Mouse (Mus musculus) E14TG2a.4 (cell line): ENCODE results near the gene Cfap54.

Experiments
- H3K27me3 ChIP-seq: 2 replicates; pipeline ENCODE4 v1.6.1; 2014; ENCODE audit warnings: low read length, control low read depth; ENCODE audit not compliant: insufficient read depth
- H3K36me3 ChIP-seq: 2 replicates; pipeline ENCODE4 v1.6.1; 2014; ENCODE audit warnings: low read length, control low read depth; ENCODE audit not compliant: insufficient read depth
- H3K4me1 ChIP-seq: replicated peaks from 2 replicates; pipeline ENCODE4 v1.6.1; 2014; ENCODE audit warnings: low read depth, low read length, control low read depth
- H3K4me3 ChIP-seq: replicated peaks from 2 replicates; pipeline ENCODE4 v1.5.1; 2014; ENCODE audit warnings: mild to moderate bottlenecking, low read length
- H3K9me3 ChIP-seq: 2 replicates; pipeline ENCODE4 v1.6.1; 2014; ENCODE audit warnings: low read length, control low read depth
- CTCF ChIP-seq: conservative IDR thresholded peaks from 2 replicates; pipeline ENCODE4 v1.5.1; 2014; ENCODE audit warnings: low read length
- NANOG ChIP-seq: IDR thresholded peaks from 2 replicates; pipeline ENCODE4 v1.6.1; 2014; ENCODE audit warnings: borderline replicate concordance, low read length, mixed read lengths
- POU5F1 ChIP-seq: IDR thresholded peaks from 2 replicates; pipeline ENCODE4 v1.6.1; 2014; ENCODE audit warnings: low read length, borderline replicate concordance

Cfap54 gene

GRCm38 (mm10) chr10:92878000-92878399, 203.4 kb downstream of the Cfap54 start:
- H3K9me3 ChIP-seq: no peaks in the 10 kb centered on the region
- no peaks in the 10 kb centered on the region for H3K4me1 ChIP-seq
- no peak overlapping the region for H3K4me3 ChIP-seq
- no peak for TF ChIP-seq POU5F1
- no peak for TF ChIP-seq CTCF
- no peak for TF ChIP-seq NANOG
- no peaks in the 10 kb centered on the region for H3K36me3 ChIP-seq
- H3K27me3 ChIP-seq: no peaks in the 10 kb centered on the region

GRCm38 (mm10) chr10:92840980-92841379, 240.4 kb downstream of the Cfap54 start:
- Histone ChIP-seq H3K9me3 (no peaks in the 10 kb centered on the region), H3K4me1 (no peaks in the 10 kb centered on the region), H3K4me3 (no peak overlapping the region), H3K36me3 (no peaks in the 10 kb centered on the region), H3K27me3 (no peaks in the 10 kb centered on the region)
- no peak for TF ChIP-seq CTCF
- no peak for TF ChIP-seq POU5F1
- no peak for TF ChIP-seq NANOG

GRCm38 (mm10) chr10:92837572-92837971, 243.8 kb downstream of the Cfap54 start:
- Histone ChIP-seq H3K27me3 (no peaks in the 10 kb centered on the region), H3K4me3 (no peak overlapping the region), H3K36me3 (no peaks in the 10 kb centered on the region), H3K9me3 (no peaks in the 10 kb centered on the region), H3K4me1 (no peaks in the 10 kb centered on the region)
- TF ChIP-seq POU5F1 (no peak), CTCF (no peak), NANOG (no peak)

GRCm38 (mm10) chr10:92837045-92837444, 244.4 kb downstream of the Cfap54 start:
- TF ChIP-seq NANOG (no peak), POU5F1 (no peak)
- no peaks in the 10 kb centered on the region for H3K4me1 ChIP-seq
- no peaks in the 10 kb centered on the region for H3K36me3 ChIP-seq
- H3K4me3 ChIP-seq: no peak overlapping the region
- no peaks in the 10 kb centered on the region for H3K27me3 ChIP-seq
- no peaks in the 10 kb centered on the region for H3K9me3 ChIP-seq

GRCm38 (mm10) chr10:92821499-92821898, 259.9 kb downstream of the Cfap54 start:
- no peaks in the 10 kb centered on the region for H3K27me3 ChIP-seq

GRCm38 (mm10) chr10:92818190-92818589, 263.2 kb downstream of the Cfap54 start:
- Histone ChIP-seq H3K4me3 (no peak overlapping the region), H3K27me3 (no peaks in the 10 kb centered on the region), H3K36me3 (no peaks in the 10 kb centered on the region), H3K4me1 (peaks cover 8% of the 10 kb centered on the region), H3K9me3 (no peaks in the 10 kb centered on the region)
- TF ChIP-seq POU5F1 (no peak), CTCF (no peak), NANOG (no peak)

More at GRCm38 (mm10) chr10:92821499-92821898, 259.9 kb downstream of the Cfap54 start:
- Histone ChIP-seq H3K4me3 (no peak overlapping the region), H3K4me1 (peaks cover 8% of the 10 kb centered on the region), H3K36me3 (no peaks in the 10 kb centered on the region), H3K9me3 (peaks cover 10% of the 10 kb centered on the region; the same call in 1 of the 2 replicates)
- no peak for TF ChIP-seq CTCF
- no peak for TF ChIP-seq NANOG
- no peak for TF ChIP-seq POU5F1

- H3K4me1 ChIP-seq: peaks cover 8% of the 10 kb centered on the region
- no peaks in the 10 kb centered on the region for H3K36me3 ChIP-seq
- no peaks in the 10 kb centered on the region for H3K9me3 ChIP-seq
- TF ChIP-seq CTCF (no peak), NANOG (no peak), POU5F1 (no peak)
- H3K4me3 ChIP-seq: no peak overlapping the region
- no peaks in the 10 kb centered on the region for H3K27me3 ChIP-seq
These were observed 264.5 kb downstream of the Cfap54 start for GRCm38 (mm10) chr10:92816903-92817302.

- Histone ChIP-seq H3K9me3 (peaks cover 7% of the 10 kb centered on the region; the same call in 1 of the 2 replicates), H3K36me3 (no peaks in the 10 kb centered on the region), H3K4me3 (no peak overlapping the region), H3K4me1 (no peaks in the 10 kb centered on the region), H3K27me3 (no peaks in the 10 kb centered on the region)
- TF ChIP-seq POU5F1 (no peak), CTCF (no peak)
These were observed 270.5 kb downstream of the Cfap54 start for GRCm38 (mm10) chr10:92810894-92811293.

GRCm38 (mm10) chr10:92791908-92792307, 289.5 kb downstream of the Cfap54 start:
- H3K36me3 ChIP-seq: no peaks in the 10 kb centered on the region
- no peak for TF ChIP-seq POU5F1
- TF ChIP-seq NANOG: no peak
- no peak for TF ChIP-seq CTCF
- H3K4me3 ChIP-seq: no peak overlapping the region
- no peaks in the 10 kb centered on the region for H3K27me3 ChIP-seq
- no peaks in the 10 kb centered on the region for H3K9me3 ChIP-seq
- H3K4me1 ChIP-seq: no peaks in the 10 kb centered on the region
